Mouse (Mus musculus) liver, adult 2 months (tissue): ENCODE results near the gene Hist1h1e. TPM values are rescaled to one million over a fixed set of nuclear protein-coding genes. Genes with fewer than 3 reads are reported as not detected.
"Not testable (repeated sequence)": the region's sequence is repeated elsewhere in the genome, so short reads cannot be mapped to it uniquely, and the experiment has no call there.

ENCODE experiments used
- DNase-seq: peaks from one replicate; pipeline ENCODE4 v3.0.0-alpha.2; 2011; ENCODE audit warnings: low read depth, low spot score; ENCODE audit errors: extremely low read depth
- H3K27ac ChIP-seq: fragments of 200-500 bp; replicated peaks from 2 replicates; pipeline ENCODE4 v1.5.1; 2012; ENCODE audit warnings: low read depth, mild to moderate bottlenecking, control low read depth, inconsistent platforms, low read length; ENCODE audit not compliant: insufficient read depth
- H3K27me3 ChIP-seq: fragments of 200-500 bp; 2 replicates; pipeline ENCODE4 v1.6.1; 2012; ENCODE audit warnings: mild to moderate bottlenecking, moderate library complexity, low read length, inconsistent platforms; ENCODE audit not compliant: control insufficient read depth, insufficient read depth
- H3K36me3 ChIP-seq: fragments of 200-500 bp; 2 replicates; pipeline ENCODE4 v1.6.1; 2012; ENCODE audit warnings: low read length, inconsistent platforms; ENCODE audit not compliant: control insufficient read depth, insufficient read depth
- H3K4me1 ChIP-seq: fragments of 200-500 bp; 2 replicates; pipeline ENCODE4 v1.6.1; 2011; ENCODE audit warnings: low read length; ENCODE audit not compliant: control insufficient read depth, insufficient read depth
- H3K4me3 ChIP-seq: fragments of 200-500 bp; 2 replicates; pipeline ENCODE4 v1.5.1; 2011; ENCODE audit warnings: low read depth, mild to moderate bottlenecking, control low read depth, low read length, moderate library complexity; ENCODE audit not compliant: insufficient read depth
- H3K79me2 ChIP-seq: fragments of 200-500 bp; 2 replicates; pipeline ENCODE4 v1.6.1; 2012; ENCODE audit warnings: inconsistent platforms, mild to moderate bottlenecking, low read length, moderate library complexity; ENCODE audit not compliant: control insufficient read depth, insufficient read depth
- H3K9ac ChIP-seq: fragments of 200-500 bp; 2 replicates; pipeline ENCODE4 v1.6.1; 2012; ENCODE audit warnings: low read depth, mild to moderate bottlenecking, control low read depth, inconsistent platforms, low read length
- CTCF ChIP-seq: fragments of 200-500 bp; IDR thresholded peaks from 2 replicates; pipeline ENCODE4 v1.5.1; 2011; ENCODE audit warnings: low read depth, low read length, control low read depth
- POLR2A ChIP-seq: fragments of 200-500 bp; IDR thresholded peaks from 2 replicates; pipeline ENCODE4 v1.6.1; 2011; ENCODE audit warnings: low read length, control low read depth; ENCODE audit not compliant: insufficient read depth; ENCODE audit errors: extremely low read depth
- WGBS: fragments of 180-500 bp; shearing (Covaris S2); methylation state at CpG from one replicate; pipeline ENCODE4 v1.1.7; 2018; 5-methylcytosine and 5-hydroxymethylcytosine counted together
- polyA plus RNA-seq: library from polyadenylated mRNA; depleted of rRNA; stranded (reverse); fragments of >200 nt; gene quantifications from 2 replicates; pipeline ENCODE4 v1.2.3, GENCODE M21; 2012
- total RNA-seq: library from RNA; depleted of rRNA; stranded (reverse); fragments of >200 nt; gene quantifications from 2 replicates; pipeline ENCODE4 v1.2.3, GENCODE M21; 2014

The Hist1h1e gene
- total and polyA plus RNA-seq, 2 experiments: 0.73 to 27.0 TPM

GRCm38 (mm10) chr13:23575271-23575851 lies 47.0 kb downstream of the Hist1h1e start, which contains the start of gene Hist1h3d:
Gene Hist1h3d, plus strand, starts transcription at chr13:23575763.
- Histone ChIP-seq H3K9ac (peak within 1 kb of the TSS; percentile 71), H3K79me2 (no peaks in the 10 kb centered on the region), H3K27ac (no peak within 1 kb of the TSS; the same call in 1 of the 2 replicates), H3K36me3 (no peaks in the 10 kb centered on the region), H3K4me3 (peak within 1 kb of the TSS; percentile 50), H3K27me3 (no peaks in the 10 kb centered on the region), H3K4me1 (peaks cover 15% of the 10 kb centered on the region; the same call in 1 of the 2 replicates)
- peak; percentile 69 for DNase-seq
- TF ChIP-seq POLR2A: no peak
- no peak for TF ChIP-seq CTCF
- 3% methylated on average over 18 of the region's 18 CpGs for WGBS

GRCm38 (mm10) chr13:23574546-23575170 lies 47.7 kb downstream of the Hist1h1e start:
- H3K9ac ChIP-seq: not testable (repeated sequence)

GRCm38 (mm10) chr13:23573898-23574524 lies 48.3 kb downstream of the Hist1h1e start, which contains the start of the genes Hist1h2bf and Hist1h2ad:
Gene Hist1h2bf, minus strand, starts transcription at chr13:23574196.
Gene Hist1h2ad, plus strand, starts transcription at chr13:23574381.
- Histone ChIP-seq H3K9ac (peak within 1 kb of the TSS; percentile 55; the same call in 1 of the 2 replicates), H3K27ac (peak within 1 kb of the TSS; percentile 41), H3K4me3 (peak within 1 kb of the TSS; percentile 59; the same call in 1 of the 2 replicates), H3K4me1 (peaks cover 15% of the 10 kb centered on the region; the same call in 1 of the 2 replicates)
- not testable (repeated sequence) for H3K36me3 ChIP-seq, H3K79me2 ChIP-seq, H3K27me3 ChIP-seq
- DNase-seq: peak; percentile 92
- WGBS: 4% methylated on average over 42 of the region's 42 CpGs

More at GRCm38 (mm10) chr13:23574546-23575170, 47.7 kb downstream of the Hist1h1e start:
- WGBS: 7% methylated on average over 13 of the region's 39 CpGs
- 0 out of 2 replicates have a peak overlapping the region, but pooled peaks have one; percentile 29 for H3K4me3 ChIP-seq
- peaks cover 15% of the 10 kb centered on the region; the same call in 1 of the 2 replicates for H3K4me1 ChIP-seq
- not testable (repeated sequence) for H3K27ac ChIP-seq, H3K27me3 ChIP-seq, H3K36me3 ChIP-seq, H3K79me2 ChIP-seq, DNase-seq

- Histone ChIP-seq H3K4me1 (peaks cover 15% of the 10 kb centered on the region; the same call in 1 of the 2 replicates), H3K9ac (peak overlapping the region; percentile 51; the same call in 1 of the 2 replicates), H3K4me3 (peak overlapping the region; percentile 59; the same call in 1 of the 2 replicates)
- H3K27me3 ChIP-seq, H3K27ac ChIP-seq, H3K36me3 ChIP-seq, H3K79me2 ChIP-seq, DNase-seq: not testable (repeated sequence)
- 24% methylated on average over 20 of the region's 20 CpGs for WGBS
Observed at GRCm38 (mm10) chr13:23573034-23573897, 49.1 kb downstream of the Hist1h1e start.

GRCm38 (mm10) chr13:23572218-23573033 lies 49.9 kb downstream of the Hist1h1e start:
- WGBS: 47% methylated on average over 2 of the region's 2 CpGs
- H3K27ac ChIP-seq: no peak overlapping the region

GRCm38 (mm10) chr13:23571504-23572217 lies 50.7 kb downstream of the Hist1h1e start:
- DNase-seq: not testable (repeated sequence)

More at GRCm38 (mm10) chr13:23572218-23573033, 49.9 kb downstream of the Hist1h1e start:
- no peaks in the 10 kb centered on the region for H3K79me2 ChIP-seq
- no peaks in the 10 kb centered on the region for H3K27me3 ChIP-seq
- no peak overlapping the region for H3K9ac ChIP-seq
- no peak for DNase-seq
- no peaks in the 10 kb centered on the region for H3K36me3 ChIP-seq
- H3K4me1 ChIP-seq: peaks cover 15% of the 10 kb centered on the region; the same call in 1 of the 2 replicates
- TF ChIP-seq CTCF: no peak
- TF ChIP-seq POLR2A: no peak
- H3K4me3 ChIP-seq: no peak overlapping the region; the same call in 1 of the 2 replicates

More at GRCm38 (mm10) chr13:23571504-23572217, 50.7 kb downstream of the Hist1h1e start:
- WGBS: under 1% methylated on average over 17 of the region's 34 CpGs
- H3K4me3 ChIP-seq: peak overlapping the region; percentile 58; the same call in 1 of the 2 replicates
- H3K9ac ChIP-seq: peak overlapping the region; percentile 34; the same call in 1 of the 2 replicates
- not testable (repeated sequence) for H3K79me2 ChIP-seq, H3K27me3 ChIP-seq, H3K36me3 ChIP-seq
- peak overlapping the region; percentile 73 for H3K27ac ChIP-seq
- H3K4me1 ChIP-seq: peaks cover 15% of the 10 kb centered on the region; the same call in 1 of the 2 replicates
